Mouse (Mus musculus): ENCODE measurements at regions not wholly inside any gene's neighbourhood (a gene's known extent, or its start where the extent isn't known, plus 50 kb on each side); places are given as distances from the start of the nearest gene placed in this dataset. TPM values are rescaled to one million over a fixed set of nuclear protein-coding genes. Genes with fewer than 3 reads are reported as not detected.

DNA sequence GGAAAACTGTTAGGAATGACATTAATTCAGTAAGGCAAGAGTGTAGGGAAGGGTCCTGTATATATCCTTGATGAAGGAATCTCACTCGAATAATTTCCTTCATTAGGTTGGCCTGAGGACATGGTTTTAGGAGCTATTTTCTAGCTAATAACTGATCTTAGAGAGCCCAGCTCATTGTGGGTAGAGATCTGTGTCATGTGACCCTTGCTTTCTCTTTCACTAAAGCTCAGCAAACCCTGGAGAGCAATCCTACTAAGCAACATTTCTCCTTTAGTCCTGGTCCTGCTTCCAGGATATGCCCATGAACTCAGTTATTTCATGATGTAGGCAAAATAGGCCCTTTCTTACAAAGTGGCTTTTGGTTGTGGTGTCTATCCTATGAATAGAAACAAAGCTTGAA lies 197.3 kb upstream of the Cdh18 start:
- Histone ChIP-seq H3K36me3 (ENCODE audit: control insufficient read depth, insufficient read depth) (no peaks in the 10 kb centered on the region), H3K4me1 (replicated peaks; ENCODE audit: control insufficient read depth, insufficient read depth, low read length) (no peaks in the 10 kb centered on the region), H3K9me3 (ENCODE audit: control insufficient read depth, low read length) (no peaks in the 10 kb centered on the region), H3K27ac (ENCODE audit: low read length) (no peak overlapping the region), H3K4me2 (ENCODE audit: low read length) (no peak overlapping the region), H3K4me3 (replicated peaks; ENCODE audit: low read length) (no peak overlapping the region), H3K9ac (replicated peaks; ENCODE audit: low read depth, low read length) (no peak overlapping the region), H3K27me3 (replicated peaks; ENCODE audit: control insufficient read depth, insufficient read depth, low read length) (no peaks in the 10 kb centered on the region)
- ATAC-seq = no peak
- 92% methylated on average over 1 of the region's 1 CpGs for WGBS

Small RNA genes lying in the stretch of these regions (microRNA-seq; reads per million reads assigned to microRNA genes)
- not detected for gene Gm27525
